8 mouse cellular contexts compared by ENCODE assay signal in the genomic region with DNA sequence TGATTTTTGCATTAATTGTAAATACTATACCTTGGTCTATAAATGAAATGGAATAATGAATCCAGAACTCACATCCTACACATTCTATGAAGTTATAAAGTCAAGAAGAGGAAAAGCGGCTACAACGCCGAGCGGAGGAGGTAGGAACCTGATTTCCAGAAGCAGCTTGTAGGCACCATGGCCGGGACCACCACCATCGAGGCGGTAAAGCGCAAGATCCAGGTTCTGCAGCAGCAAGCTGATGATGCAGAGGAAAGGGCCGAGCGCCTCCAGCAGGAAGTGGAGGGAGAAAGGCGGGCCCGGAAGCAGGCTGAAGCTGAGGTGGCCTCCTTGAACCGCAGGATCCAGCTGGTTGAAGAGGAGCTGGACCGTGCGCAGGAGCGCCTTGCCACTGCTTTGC. TPM values are rescaled to one million over a fixed set of nuclear protein-coding genes. Genes with fewer than 3 reads are reported as not detected.
DNase-seq lines count a peak whose midpoint lies in the region; TF ChIP-seq lines count a peak whose summit lies in the region.
"Not testable (repeated sequence)": the region's sequence is repeated elsewhere in the genome, so short reads cannot be mapped to it uniquely, and the experiment has no call there.

A gene (plus strand): TSS at position 110 of the 400 bp plus-strand sequence.

- H3K9ac ChIP-seq in MEL (ENCODE audit: control insufficient read depth, low read depth, low read length, poor library complexity, severe bottlenecking), result not testable (repeated sequence)

- H3K79me2 ChIP-seq in MEL (ENCODE audit: control insufficient read depth, insufficient read depth, low read length, poor library complexity); macrophage (ENCODE audit: inconsistent target): not testable (repeated sequence)

- not testable (repeated sequence) for TF ChIP-seq RAD21 in MEL (IDR thresholded peaks at IDR 0.05; ENCODE audit: low read depth, low read length)

- not testable (repeated sequence) for H3K27ac ChIP-seq in MEL (ENCODE audit: control insufficient read depth, low read depth, low read length); macrophage; testis, adult 2 months (ENCODE audit: control insufficient read depth, insufficient read depth, low read depth, low read length)

- not testable (repeated sequence) for H3K36me3 ChIP-seq in MEL (ENCODE audit: control insufficient read depth in 1 of 2, insufficient read depth in 2 of 2, low read length in 2 of 2); macrophage (ENCODE audit: inconsistent target); testis, adult 2 months (ENCODE audit: control insufficient read depth, insufficient read depth, low read length)

- not testable (repeated sequence) for H3K9me3 ChIP-seq in MEL (replicated peaks; ENCODE audit: insufficient read depth, low read length)

- not testable (repeated sequence) for TF ChIP-seq EP300 in MEL (IDR thresholded peaks at IDR 0.05; ENCODE audit: low read depth in 1 of 2, low read length in 2 of 2)

- not testable (repeated sequence) for DNase-seq in MEL (ENCODE audit: low read depth, low spot score); adrenal gland, postnatal 14 days; gastrocnemius, postnatal 10 days; heart, postnatal 14 days; layer of hippocampus, adult 8-10 months (ENCODE audit: low spot score in 2 of 2); left cerebral cortex, adult 8-10 months (ENCODE audit: low spot score in 2 of 2)

- WGBS in macrophage (ENCODE audit: missing documents), result 91% methylated on average over 8 of the region's 16 CpGs

- intact Hi-C loops in heart, postnatal 14 days (cut with DNase I), result not testable (repeated sequence)

- H3K4me1 ChIP-seq in MEL (ENCODE audit: control insufficient read depth in 1 of 2, insufficient read depth in 2 of 2, low read length in 2 of 2); testis, adult 2 months (ENCODE audit: control insufficient read depth, insufficient read depth, low read length): not testable (repeated sequence)

- not testable (repeated sequence) for TF ChIP-seq CTCF in MEL (IDR thresholded peaks at IDR 0.05 in 2 of 3, conservative IDR thresholded peaks at IDR 0.05 in 1 of 3; ENCODE audit: control insufficient read depth in 1 of 3, insufficient read depth in 1 of 3, low read depth in 2 of 3, low read length in 3 of 3, poor library complexity in 1 of 3, severe bottlenecking in 1 of 3); testis, adult 2 months (IDR thresholded peaks at IDR 0.05; ENCODE audit: control insufficient read depth, insufficient read depth, insufficient replicate concordance, low read depth, low read length)

- not testable (repeated sequence) for H3K4me3 ChIP-seq in MEL (ENCODE audit: control insufficient read depth in 1 of 2, insufficient read depth in 1 of 2, low read depth in 2 of 2, low read length in 2 of 2); macrophage (ENCODE audit: inconsistent target)
- H3K4me3 ChIP-seq in testis, adult 2 months (ENCODE audit: control insufficient read depth, low read depth, low read length), result peak within 1 kb of the TSS; percentile 42

- H3K27me3 ChIP-seq in MEL (ENCODE audit: control insufficient read depth in 1 of 2, insufficient read depth in 2 of 2, low read length in 2 of 2); testis, adult 2 months (ENCODE audit: control insufficient read depth, insufficient read depth, low read length): not testable (repeated sequence)

- not testable (repeated sequence) for TF ChIP-seq POLR2A in MEL (IDR thresholded peaks at IDR 0.05; ENCODE audit: control insufficient read depth in 1 of 2, insufficient read depth in 1 of 2, low read depth in 1 of 2, low read length in 2 of 2, poor library complexity in 1 of 2); testis, adult 2 months (IDR thresholded peaks at IDR 0.05; ENCODE audit: control insufficient read depth, low read depth, low read length)

RNA-seq across cellular contexts. Expression of the gene that starts here (rescaled TPM):
- total RNA-seq in MEL (2012; rRNA removed), result 118 and 134 TPM in 2 replicates
- polyA plus RNA-seq in MEL (2012; ENCODE audit: insufficient read depth in 1 of 2, insufficient read length in 2 of 2, low read depth in 1 of 2, low replicate concordance in 2 of 2, missing spikeins in 1 of 2), result 100 to 1,000 TPM in 1 of 2 experiments, not detected in 1; 339 TPM
- 47.1 and 50.7 TPM in 2 replicates for total RNA-seq in adrenal gland, postnatal 14 days (2021)
- total RNA-seq in gastrocnemius, postnatal 10 days (2021), result 10 to 100 TPM; 16.4 to 20.1 TPM
- 10 to 100 TPM; 15.5 to 17.7 TPM for total RNA-seq in heart, postnatal 14 days (2021)
- 10 to 100 TPM; 34.7 to 41.4 (median 39.2) TPM for total RNA-seq in layer of hippocampus, adult 8-10 months (2022)
- 10 to 100 TPM; 33.3 to 43.3 (median 37.9) TPM for total RNA-seq in left cerebral cortex, adult 8-10 months (2022)
- total RNA-seq in macrophage (2018; cell fraction: chromatin; rRNA removed), result 1 to 10 TPM; 2.2 to 9.7 (median 6.8) TPM
- total RNA-seq in macrophage (2018; cell fraction: cytosol; rRNA removed), result 10 to 100 TPM in 2 of 26 experiments, 1 to 10 TPM in 24; 5.3 to 10.6 (median 6.5) TPM
- total RNA-seq in macrophage (2018; cell fraction: nucleus; rRNA removed), result 10 to 100 TPM in 2 of 26 experiments, 1 to 10 TPM in 24; 1.8 to 13.9 (median 4.5) TPM
- polyA plus RNA-seq in macrophage (2018), result 7.7 to 13.3 TPM (median 11.2 TPM) in 3 replicates
- polyA plus RNA-seq in testis, adult 2 months (2012; rRNA removed), result 0.34 and 0.38 TPM in 2 replicates
